Mouse (Mus musculus) forelimb bud, embryonic 11.5 days (tissue): Measurements from ENCODE around the gene Dlg4.
A peak's percentile ranks its signal among the peaks of the same experiment; 100 is the strongest.

Source experiments
- DNase-seq: peaks from one replicate; pipeline ENCODE4 v3.0.0-alpha.2; 2012; ENCODE audit warnings: low read depth, low spot score

Dlg4 gene

DNA sequence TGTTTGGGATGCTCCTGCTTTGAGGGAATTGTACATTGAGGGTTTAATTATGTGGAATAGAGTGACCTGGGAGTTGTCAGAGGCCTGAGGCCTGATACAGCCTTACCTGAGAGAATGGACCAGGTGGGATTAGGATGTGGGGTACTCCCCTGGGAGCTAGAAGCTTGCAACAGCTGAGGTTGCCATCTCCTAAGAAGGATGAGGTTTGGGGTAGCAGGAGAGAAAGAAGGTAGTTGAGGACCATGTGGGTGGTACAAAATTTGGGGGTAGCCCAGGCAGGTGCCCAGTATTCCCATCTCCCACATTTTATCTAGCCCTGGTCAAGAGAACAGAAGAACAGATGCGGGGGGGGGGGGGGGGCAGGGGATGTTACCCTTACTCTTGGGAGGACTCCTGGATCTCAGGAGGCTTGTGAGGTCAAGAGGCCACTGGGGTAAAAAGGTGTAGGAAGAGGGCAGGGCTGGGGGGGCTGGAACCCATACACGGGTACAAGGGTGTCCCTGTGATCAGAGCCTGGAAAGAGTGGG is 2.8 kb downstream of the Dlg4 start:
- no peak for DNase-seq

DNA sequence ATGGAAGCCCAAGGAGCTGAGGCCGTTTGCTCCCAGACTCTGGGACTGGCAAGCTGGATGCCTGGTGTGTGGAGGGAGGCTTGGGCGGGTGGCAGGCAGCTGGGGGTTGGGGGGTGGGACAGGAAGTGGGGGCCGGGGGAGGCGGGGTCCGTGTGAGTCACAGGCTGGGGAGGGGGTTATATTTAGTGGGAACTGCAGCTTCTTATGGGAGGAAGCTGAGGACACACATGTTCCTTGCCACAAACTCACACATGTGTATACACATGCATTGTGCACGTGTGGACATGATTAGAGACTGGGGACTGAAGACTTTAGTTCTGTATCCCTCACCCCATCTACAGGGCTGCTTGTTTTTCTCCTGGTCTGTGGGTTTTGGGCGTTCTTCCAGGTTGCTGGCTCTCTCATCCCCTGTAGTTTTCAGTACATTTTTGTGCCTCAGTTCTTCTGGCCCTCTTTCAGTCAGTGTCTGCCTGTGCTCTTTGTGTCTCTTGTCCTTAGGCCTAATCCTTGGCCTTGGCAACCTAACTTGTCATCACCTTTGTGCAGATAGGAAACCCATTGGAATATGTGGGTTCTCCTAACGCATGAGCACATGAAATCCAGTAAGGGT is 3.4 kb downstream of the Dlg4 start:
- DNase-seq, result no peak

- peak; percentile 86 for DNase-seq
Measured at GRCm38 (mm10) chr11:70020731-70021263, 4.1 kb downstream of the Dlg4 start.

GRCm38 (mm10) chr11:70021264-70022132 is 4.8 kb downstream of the Dlg4 start:
- peak; percentile 98 for DNase-seq

- DNase-seq, result no peak
Measured at GRCm38 (mm10) chr11:70023481-70024150, 6.9 kb downstream of the Dlg4 start.

GRCm38 (mm10) chr11:70024151-70024514 is 7.4 kb downstream of the Dlg4 start:
- DNase-seq, result no peak

DNA sequence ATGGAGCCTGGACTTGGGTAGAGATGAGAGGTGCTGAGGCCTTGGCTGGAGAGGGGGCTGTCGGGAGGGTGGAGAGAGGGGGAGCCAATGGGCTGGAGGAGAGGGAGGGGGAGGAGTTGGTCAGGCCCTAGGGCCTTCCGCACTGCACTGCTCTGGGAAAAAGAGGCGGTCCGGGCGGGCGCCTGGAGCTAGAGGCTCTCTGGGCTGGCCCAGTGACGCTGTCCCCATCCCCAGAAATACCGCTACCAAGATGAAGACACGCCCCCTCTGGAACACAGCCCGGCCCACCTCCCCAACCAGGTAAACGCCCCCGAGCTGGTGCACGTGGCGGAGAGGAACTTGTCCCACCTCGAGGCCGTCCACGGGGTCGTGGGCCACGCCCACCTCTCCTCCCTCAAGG is 9.9 kb downstream of the Dlg4 start:
- DNase-seq, result peak; percentile 64

- DNase-seq, result no peak
Measured at GRCm38 (mm10) chr11:70027397-70027796, 10.7 kb downstream of the Dlg4 start.

DNA sequence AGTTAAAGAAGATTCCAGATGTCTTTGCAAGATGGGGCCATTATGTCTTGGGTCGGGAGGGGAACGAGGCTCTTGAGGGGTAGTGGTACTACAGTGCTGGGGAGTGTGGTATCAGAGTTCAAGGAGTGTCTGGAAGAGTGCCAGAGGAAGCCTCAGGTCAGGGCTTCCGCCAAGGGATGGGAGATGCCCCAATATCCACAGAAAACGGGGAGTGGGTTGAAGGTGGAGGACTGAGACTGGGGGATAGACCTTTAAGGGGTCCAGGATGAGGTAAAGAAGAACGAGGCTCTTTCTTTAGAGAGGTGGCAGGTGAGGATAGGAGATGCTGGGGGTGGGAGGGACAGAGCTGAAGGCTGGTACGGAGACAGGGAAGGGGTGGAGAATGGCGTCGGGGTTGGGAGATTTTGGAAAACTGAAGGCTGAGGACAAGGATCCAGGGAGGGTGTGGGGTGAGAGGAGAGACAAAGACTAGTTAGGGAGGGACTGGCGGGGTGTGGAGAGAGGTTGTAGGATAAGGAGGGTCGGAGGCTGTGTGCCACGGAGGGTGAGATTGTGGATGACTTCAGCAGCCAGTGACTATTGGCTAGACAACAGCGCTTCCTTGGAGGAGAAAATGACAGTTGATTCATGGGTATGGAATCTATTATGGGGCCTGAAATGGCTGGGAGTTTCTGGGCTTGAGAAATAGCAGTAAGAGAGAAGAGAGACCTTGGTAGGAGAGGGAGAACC is 11.8 kb downstream of the Dlg4 start:
- DNase-seq, result no peak

- DNase-seq, result peak; percentile 91
Measured at GRCm38 (mm10) chr11:70029130-70029801, 12.5 kb downstream of the Dlg4 start.

DNA sequence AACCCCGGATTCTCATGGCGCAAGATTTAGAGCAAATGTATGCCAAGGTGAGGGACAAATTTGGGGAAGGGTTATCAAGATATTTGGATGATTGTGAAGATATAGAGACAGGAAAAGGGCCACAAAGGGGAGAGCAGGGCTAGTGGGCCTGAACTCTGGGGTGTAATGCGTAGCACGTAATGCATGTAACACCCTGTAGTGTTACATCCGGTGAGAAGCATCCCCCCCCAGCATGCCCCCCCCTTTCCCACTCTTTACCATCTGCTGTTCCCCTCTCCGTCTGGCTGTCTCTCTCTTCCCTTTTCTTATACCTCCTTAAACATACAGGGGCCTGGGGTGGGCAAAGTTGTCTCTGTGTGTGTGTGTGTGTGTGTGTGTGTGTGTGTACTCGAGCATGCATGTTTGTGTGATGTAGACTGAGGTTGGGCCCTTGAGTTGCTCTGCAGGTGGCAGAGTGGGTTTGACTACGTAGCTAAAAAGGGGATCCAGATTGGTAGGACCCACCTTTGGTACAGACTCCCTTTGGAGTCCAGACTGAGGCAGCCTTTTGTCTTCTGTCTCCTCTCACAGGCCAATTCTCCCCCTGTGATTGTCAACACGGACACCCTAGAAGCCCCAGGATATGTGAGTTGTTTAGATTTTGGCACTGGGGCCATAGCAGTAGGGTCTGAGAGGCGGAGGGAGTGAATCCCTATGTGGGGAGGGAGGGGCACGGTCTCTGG is 13.2 kb downstream of the Dlg4 start:
- DNase-seq, result no peak

- no peak for DNase-seq
Measured at GRCm38 (mm10) chr11:70030651-70031320, 14.0 kb downstream of the Dlg4 start.

DNA sequence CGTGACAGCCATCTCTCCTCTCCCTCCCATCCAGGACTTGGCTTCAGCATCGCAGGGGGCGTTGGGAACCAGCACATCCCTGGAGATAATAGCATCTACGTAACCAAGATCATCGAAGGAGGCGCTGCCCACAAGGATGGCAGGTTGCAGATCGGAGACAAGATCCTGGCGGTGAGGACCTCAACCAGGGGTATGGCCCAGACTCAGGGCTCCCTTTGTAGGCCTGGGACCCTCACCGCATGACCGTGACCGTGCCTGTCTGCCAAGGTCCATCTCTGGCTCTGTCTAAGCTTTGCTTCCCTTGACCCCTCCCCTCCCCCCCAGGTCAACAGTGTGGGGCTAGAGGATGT is 14.6 kb downstream of the Dlg4 start:
- no peak for DNase-seq

DNA sequence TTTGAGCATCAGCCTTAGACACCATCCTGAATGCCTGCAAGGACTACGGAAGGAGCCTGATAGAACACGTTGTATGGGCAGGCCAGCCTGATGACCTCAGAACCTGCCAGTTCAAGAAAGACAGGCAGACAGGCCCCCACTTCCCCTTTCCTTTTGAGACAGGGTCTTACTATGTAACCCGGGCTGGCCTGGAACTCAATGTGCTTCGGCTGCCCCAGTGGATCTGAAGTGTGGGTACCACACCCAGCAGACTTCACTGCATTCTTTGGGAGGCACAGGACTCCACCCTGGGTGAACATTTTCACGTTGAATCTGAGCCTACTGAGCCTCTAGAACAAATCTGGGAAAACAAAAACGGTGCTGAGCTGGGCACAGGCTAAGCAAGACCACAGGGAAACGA is 21.4 kb downstream of the Dlg4 start:
- DNase-seq, result no peak

DNA sequence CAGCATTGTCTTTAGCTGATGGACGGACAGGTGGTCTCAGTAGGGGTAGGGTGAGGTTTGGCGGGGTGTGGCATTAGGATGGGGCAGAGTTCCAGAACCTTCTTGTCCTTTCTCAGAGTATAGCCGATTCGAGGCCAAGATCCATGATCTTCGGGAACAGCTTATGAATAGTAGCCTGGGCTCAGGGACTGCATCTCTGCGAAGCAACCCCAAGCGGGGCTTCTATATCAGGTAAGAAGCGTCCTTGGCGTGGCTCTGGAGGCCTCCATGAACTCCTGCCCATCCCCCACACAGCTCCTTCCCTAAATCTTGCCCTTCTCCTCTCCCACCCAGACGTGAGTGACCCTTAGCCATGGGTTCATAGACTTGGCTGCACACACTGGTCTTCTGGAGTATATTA is 22.9 kb downstream of the Dlg4 start:
- DNase-seq, result no peak

DNA sequence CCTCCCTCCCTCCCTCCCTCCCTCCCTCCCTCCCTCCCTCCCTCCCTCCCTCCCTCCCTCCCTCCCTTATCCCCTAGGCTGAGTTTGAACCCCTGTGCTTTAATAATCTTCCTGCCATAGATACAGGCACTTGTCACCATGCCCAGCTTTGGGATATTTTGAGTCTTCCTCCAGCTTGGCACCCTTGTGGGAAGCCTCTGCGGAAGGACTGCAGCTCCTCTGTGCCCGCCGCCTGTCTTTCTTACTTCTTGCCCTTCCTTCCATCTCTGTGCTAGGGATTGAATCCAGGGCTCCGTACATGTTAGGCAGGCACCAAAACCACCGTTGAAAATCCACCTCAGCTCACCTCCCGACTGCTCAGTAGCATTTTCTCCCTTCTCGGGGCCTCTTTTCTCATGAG is 23.4 kb downstream of the Dlg4 start:
- no peak for DNase-seq

GRCm38 (mm10) chr11:70042309-70043085 is 25.8 kb downstream of the Dlg4 start:
- DNase-seq, result no peak

GRCm38 (mm10) chr11:70043665-70044064 is 26.9 kb downstream of the Dlg4 start:
- DNase-seq, result no peak

DNA sequence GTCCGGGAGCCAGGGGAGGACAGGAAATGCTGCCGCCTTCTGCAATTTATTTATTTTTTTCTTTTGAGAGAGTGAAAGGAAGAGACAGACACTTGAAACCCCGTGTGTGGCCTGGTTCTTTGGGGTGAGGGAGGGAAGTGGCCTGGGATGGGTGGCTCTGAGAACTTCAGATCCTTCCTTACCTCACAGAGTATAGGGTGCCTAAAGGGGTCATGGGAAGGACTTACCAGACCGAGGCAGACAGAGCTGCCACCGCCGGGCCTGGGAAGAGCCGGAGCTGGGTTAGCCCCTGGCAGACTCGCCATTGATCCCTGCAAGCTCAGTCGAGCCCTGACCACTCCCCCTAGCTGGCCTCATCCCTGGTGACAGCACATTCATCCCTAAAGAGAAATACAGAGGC is 28.7 kb downstream of the Dlg4 start:
- DNase-seq, result no peak
